Mouse (Mus musculus) myocyte (in vitro differentiated cells): ENCODE results near the gene Tmem11.
"Not testable (repeated sequence)": the region's sequence is repeated elsewhere in the genome, so short reads cannot be mapped to it uniquely, and the experiment has no call there.

Experiments used
- CEBPB ChIP-seq: IDR thresholded peaks from 2 replicates; pipeline ENCODE4 v1.6.1; 2011; ENCODE audit warnings: mild to moderate bottlenecking, moderate library complexity; ENCODE audit not compliant: poor library complexity, insufficient read depth, severe bottlenecking
- E2F4 ChIP-seq: IDR thresholded peaks from one replicate; pipeline ENCODE4 v1.6.1; 2011; ENCODE audit warnings: mild to moderate bottlenecking, control low read depth, moderate library complexity; ENCODE audit not compliant: insufficient read depth
- MAX ChIP-seq: IDR thresholded peaks from one replicate; pipeline ENCODE4 v1.6.1; 2011; ENCODE audit warnings: low read depth, mild to moderate bottlenecking, control low read depth
- MYOD1 ChIP-seq, 3 experiments: IDR thresholded peaks; one replicate each; pipeline ENCODE4 v1.6.1; 2011; ENCODE audit warnings: control low read depth in 2 of 3, low read depth in 2 of 3, mild to moderate bottlenecking in 2 of 3, moderate library complexity in 1 of 3; ENCODE audit not compliant: insufficient read length in 2 of 3, control insufficient read depth in 1 of 3
- MYOG ChIP-seq, 3 experiments: IDR thresholded peaks; one replicate each; pipeline ENCODE4 v1.6.1; 2011; ENCODE audit warnings: control low read depth in 2 of 3, low read depth in 2 of 3, mild to moderate bottlenecking in 2 of 3; ENCODE audit not compliant: insufficient read length in 2 of 3, control insufficient read depth in 1 of 3, insufficient read depth in 1 of 3
- POLR2A ChIP-seq: IDR thresholded peaks from one replicate; pipeline ENCODE4 v1.6.1; 2011; ENCODE audit warnings: low read depth, mild to moderate bottlenecking, control low read depth, moderate library complexity; ENCODE audit not compliant: insufficient read length
- POLR2AphosphoS2 ChIP-seq: IDR thresholded peaks from one replicate; pipeline ENCODE4 v1.6.1; 2011; ENCODE audit warnings: low read depth, control low read depth; ENCODE audit not compliant: insufficient read length
- REST ChIP-seq: IDR thresholded peaks from one replicate; pipeline ENCODE4 v1.6.1; 2011; ENCODE audit warnings: mild to moderate bottlenecking, control low read depth, moderate library complexity; ENCODE audit not compliant: insufficient read depth, insufficient read length
- SRF ChIP-seq: IDR thresholded peaks from one replicate; pipeline ENCODE4 v1.6.1; 2011; ENCODE audit warnings: low read depth; ENCODE audit not compliant: control insufficient read depth, insufficient read length
- TCF12 ChIP-seq: IDR thresholded peaks from one replicate; pipeline ENCODE4 v1.6.1; 2011; ENCODE audit warnings: mild to moderate bottlenecking, control low read depth; ENCODE audit not compliant: poor library complexity, insufficient read depth, severe bottlenecking
- TCF3 ChIP-seq: IDR thresholded peaks from one replicate; pipeline ENCODE4 v1.6.1; 2011; ENCODE audit warnings: low read depth, control low read depth; ENCODE audit not compliant: insufficient read length
- USF1 ChIP-seq: IDR thresholded peaks from one replicate; pipeline ENCODE4 v1.6.1; 2011; ENCODE audit warnings: low read depth, mild to moderate bottlenecking, control low read depth, moderate library complexity

GRCm38 (mm10) chr11:60886986-60887385 lies 7.9 kb upstream of the Tmem11 start:
- not testable (repeated sequence) for TF ChIP-seq MYOG (IDR thresholded peaks at IDR 0.05; ENCODE audit: control insufficient read depth in 1 of 3, insufficient read depth in 1 of 3, insufficient read length in 2 of 3, low read depth in 2 of 3); TCF12; E2F4; POLR2A; MYOD1 (IDR thresholded peaks at IDR 0.05; ENCODE audit: control insufficient read depth in 1 of 3, insufficient read length in 2 of 3, low read depth in 2 of 3); MAX; TCF3; REST; POLR2AphosphoS2; CEBPB; USF1; SRF
